Mouse (Mus musculus): Measurements from ENCODE around the gene Ltb4r1. TPM values are rescaled to one million over a fixed set of nuclear protein-coding genes. Genes with fewer than 3 reads are reported as not detected.

Ltb4r1 gene
- polyA plus RNA-seq, 1 experiment from 2014 or later: 0.28 TPM

- Histone ChIP-seq H3K4me3 (ENCODE audit: low read depth, low read length) (no peak overlapping the region), H3K27me3 (replicated peaks; ENCODE audit: control insufficient read depth, insufficient read depth, low read length) (peaks cover 56% of the 10 kb centered on the region), H3K36me3 (ENCODE audit: control insufficient read depth, insufficient read depth, low read length) (no peaks in the 10 kb centered on the region), H3K4me2 (ENCODE audit: low read length) (no peak overlapping the region), H3K9ac (ENCODE audit: low read length) (no peak overlapping the region), H3K4me1 (ENCODE audit: control insufficient read depth, insufficient read depth, low read length) (no peaks in the 10 kb centered on the region), H3K9me3 (replicated peaks; ENCODE audit: control insufficient read depth, low read length) (no peaks in the 10 kb centered on the region), H3K27ac (ENCODE audit: low read depth, low read length) (no peak overlapping the region)
- WGBS: 38% methylated on average over 11 of the region's 11 CpGs
- DNase-seq (ENCODE audit: low spot score) (no peak), ATAC-seq (no peak)
Observed at GRCm38 (mm10) chr14:55787731-55788130, 22.0 kb downstream of the Ltb4r1 start.

GRCm38 (mm10) chr14:55788256-55789050 lies 22.7 kb downstream of the Ltb4r1 start, which contains the start of gene Ripk3:
Ripk3 (minus strand) TSS chr14:55788865.
- peak within 1 kb of the TSS; percentile 37 for H3K4me2 ChIP-seq (ENCODE audit: low read length)
- H3K4me1 ChIP-seq (ENCODE audit: control insufficient read depth, insufficient read depth, low read length): no peaks in the 10 kb centered on the region
- no peaks in the 10 kb centered on the region for H3K36me3 ChIP-seq (ENCODE audit: control insufficient read depth, insufficient read depth, low read length)
- ATAC-seq (no peak), DNase-seq (ENCODE audit: low spot score) (no peak)
- no peak within 1 kb of the TSS for H3K27ac ChIP-seq (ENCODE audit: low read depth, low read length)
- peak within 1 kb of the TSS; percentile 10; the same call in 1 of the 2 replicates for H3K9ac ChIP-seq (ENCODE audit: low read length)
- H3K4me3 ChIP-seq (ENCODE audit: low read depth, low read length): peak within 1 kb of the TSS; percentile 10; the same call in 1 of the 2 replicates
- WGBS: 5% methylated on average over 40 of the region's 40 CpGs
- H3K9me3 ChIP-seq (replicated peaks; ENCODE audit: control insufficient read depth, low read length): no peaks in the 10 kb centered on the region
- H3K27me3 ChIP-seq (replicated peaks; ENCODE audit: control insufficient read depth, insufficient read depth, low read length): peaks cover 51% of the 10 kb centered on the region

GRCm38 (mm10) chr14:55793461-55793860 lies 27.7 kb downstream of the Ltb4r1 start:
- Histone ChIP-seq H3K4me1 (ENCODE audit: control insufficient read depth, insufficient read depth, low read length) (no peaks in the 10 kb centered on the region), H3K4me2 (ENCODE audit: low read length) (no peak overlapping the region), H3K4me3 (ENCODE audit: low read depth, low read length) (no peak overlapping the region), H3K9me3 (replicated peaks; ENCODE audit: control insufficient read depth, low read length) (no peaks in the 10 kb centered on the region), H3K9ac (ENCODE audit: low read length) (no peak overlapping the region), H3K27ac (ENCODE audit: low read depth, low read length) (no peak overlapping the region), H3K36me3 (ENCODE audit: control insufficient read depth, insufficient read depth, low read length) (no peaks in the 10 kb centered on the region), H3K27me3 (replicated peaks; ENCODE audit: control insufficient read depth, insufficient read depth, low read length) (peaks cover 16% of the 10 kb centered on the region)
- ATAC-seq (no peak), DNase-seq (ENCODE audit: low spot score) (no peak)
- 75% methylated on average over 2 of the region's 2 CpGs for WGBS

GRCm38 (mm10) chr14:55793946-55794345 lies 28.2 kb downstream of the Ltb4r1 start:
- no peak overlapping the region for H3K9ac ChIP-seq (ENCODE audit: low read length)
- ATAC-seq (no peak), DNase-seq (ENCODE audit: low spot score) (no peak)
- no peak overlapping the region for H3K27ac ChIP-seq (ENCODE audit: low read depth, low read length)
- H3K27me3 ChIP-seq (replicated peaks; ENCODE audit: control insufficient read depth, insufficient read depth, low read length): peaks cover 11% of the 10 kb centered on the region
- H3K36me3 ChIP-seq (ENCODE audit: control insufficient read depth, insufficient read depth, low read length): no peaks in the 10 kb centered on the region
- no peaks in the 10 kb centered on the region for H3K9me3 ChIP-seq (replicated peaks; ENCODE audit: control insufficient read depth, low read length)
- H3K4me2 ChIP-seq (ENCODE audit: low read length): no peak overlapping the region
- H3K4me3 ChIP-seq (ENCODE audit: low read depth, low read length): no peak overlapping the region
- H3K4me1 ChIP-seq (ENCODE audit: control insufficient read depth, insufficient read depth, low read length): no peaks in the 10 kb centered on the region
- WGBS: 65% methylated on average over 2 of the region's 2 CpGs

- Histone ChIP-seq H3K9ac (ENCODE audit: low read length) (no peak overlapping the region), H3K4me2 (ENCODE audit: low read length) (no peak overlapping the region), H3K27me3 (replicated peaks; ENCODE audit: control insufficient read depth, insufficient read depth, low read length) (no peaks in the 10 kb centered on the region), H3K9me3 (replicated peaks; ENCODE audit: control insufficient read depth, low read length) (no peaks in the 10 kb centered on the region), H3K36me3 (ENCODE audit: control insufficient read depth, insufficient read depth, low read length) (no peaks in the 10 kb centered on the region), H3K4me1 (ENCODE audit: control insufficient read depth, insufficient read depth, low read length) (no peaks in the 10 kb centered on the region), H3K27ac (ENCODE audit: low read depth, low read length) (no peak overlapping the region), H3K4me3 (ENCODE audit: low read depth, low read length) (no peak overlapping the region)
- 86% methylated on average over 15 of the region's 15 CpGs for WGBS
- ATAC-seq (no peak), DNase-seq (ENCODE audit: low spot score) (no peak)
Observed at GRCm38 (mm10) chr14:55795380-55796163, 29.8 kb downstream of the Ltb4r1 start.

GRCm38 (mm10) chr14:55814885-55815284 lies 49.1 kb downstream of the Ltb4r1 start:
- DNase-seq (ENCODE audit: low spot score): peak; percentile 89
- ATAC-seq: peak; percentile 82
- peak overlapping the region; percentile 58 for H3K9ac ChIP-seq (ENCODE audit: low read length)

GRCm38 (mm10) chr14:55815310-55815751 lies 49.6 kb downstream of the Ltb4r1 start:
- Histone ChIP-seq H3K27ac (ENCODE audit: low read depth, low read length) (no peak overlapping the region), H3K36me3 (ENCODE audit: control insufficient read depth, insufficient read depth, low read length) (no peaks in the 10 kb centered on the region)
- 30% methylated on average over 17 of the region's 17 CpGs for WGBS

More at GRCm38 (mm10) chr14:55814885-55815284, 49.1 kb downstream of the Ltb4r1 start:
- Histone ChIP-seq H3K27me3 (replicated peaks; ENCODE audit: control insufficient read depth, insufficient read depth, low read length) (no peaks in the 10 kb centered on the region), H3K9me3 (replicated peaks; ENCODE audit: control insufficient read depth, low read length) (no peaks in the 10 kb centered on the region), H3K36me3 (ENCODE audit: control insufficient read depth, insufficient read depth, low read length) (no peaks in the 10 kb centered on the region), H3K4me1 (ENCODE audit: control insufficient read depth, insufficient read depth, low read length) (peaks cover 5% of the 10 kb centered on the region; the same call in 1 of the 2 replicates), H3K4me3 (ENCODE audit: low read depth, low read length) (peak overlapping the region; percentile 42), H3K4me2 (ENCODE audit: low read length) (peak overlapping the region; percentile 64), H3K27ac (ENCODE audit: low read depth, low read length) (no peak overlapping the region)
- 30% methylated on average over 16 of the region's 16 CpGs for WGBS

More at GRCm38 (mm10) chr14:55815310-55815751, 49.6 kb downstream of the Ltb4r1 start:
- ATAC-seq (peak; percentile 74), DNase-seq (ENCODE audit: low spot score) (peak; percentile 53)
- H3K9me3 ChIP-seq (replicated peaks; ENCODE audit: control insufficient read depth, low read length): no peaks in the 10 kb centered on the region
- peak overlapping the region; percentile 42 for H3K4me3 ChIP-seq (ENCODE audit: low read depth, low read length)
- no peaks in the 10 kb centered on the region for H3K27me3 ChIP-seq (replicated peaks; ENCODE audit: control insufficient read depth, insufficient read depth, low read length)
- peak overlapping the region; percentile 64 for H3K4me2 ChIP-seq (ENCODE audit: low read length)
- H3K4me1 ChIP-seq (ENCODE audit: control insufficient read depth, insufficient read depth, low read length): peaks cover 5% of the 10 kb centered on the region; the same call in 1 of the 2 replicates
- peak overlapping the region; percentile 58 for H3K9ac ChIP-seq (ENCODE audit: low read length)
